Mouse (Mus musculus): ENCODE data around the gene Stn1. TPM values are rescaled to one million over a fixed set of nuclear protein-coding genes. Genes with fewer than 3 reads are reported as not detected.

Gene Stn1
- total and polyA plus RNA-seq, 2 experiments from 2014 or later: 20.1 to 71.6 TPM

DNA sequence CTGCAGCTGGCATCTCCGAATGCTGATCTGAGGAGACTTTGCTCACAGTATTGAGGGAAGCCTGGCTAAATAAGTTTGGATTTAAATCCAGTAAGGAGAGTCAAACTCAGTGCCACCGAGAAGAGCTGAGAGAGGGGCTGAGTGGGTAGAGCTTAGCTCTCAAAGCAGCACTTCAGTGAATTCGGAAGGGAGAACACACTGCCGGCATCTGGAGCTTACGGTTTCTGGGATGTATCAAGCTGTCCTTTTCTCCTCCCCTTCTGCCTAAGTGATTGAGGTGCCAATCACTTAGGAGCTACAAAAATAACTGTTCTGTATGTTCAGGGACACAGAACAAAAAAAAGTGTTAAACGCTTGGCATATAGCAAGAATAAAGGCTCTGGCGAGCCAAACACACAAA, 5.1 kb upstream of the Stn1 start:
- DNase-seq (ENCODE audit: low spot score) (no peak), ATAC-seq (ENCODE audit: insufficient read depth, low read depth) (no peak)
- Histone ChIP-seq H3K4me3 (ENCODE audit: low read depth, low read length) (no peak overlapping the region), H3K36me3 (replicated peaks; ENCODE audit: control insufficient read depth, insufficient read depth, low read length) (no peaks in the 10 kb centered on the region), H3K27ac (ENCODE audit: low read depth) (peak overlapping the region; percentile 66), H3K9me3 (replicated peaks; ENCODE audit: control insufficient read depth, low read length) (no peaks in the 10 kb centered on the region), H3K4me1 (ENCODE audit: control insufficient read depth, insufficient read depth) (peaks cover 17% of the 10 kb centered on the region), H3K27me3 (ENCODE audit: control insufficient read depth, insufficient read depth, low read length) (no peaks in the 10 kb centered on the region), H3K9ac (replicated peaks; ENCODE audit: low read depth, low read length) (peak overlapping the region; percentile 25; the same call in 1 of the 2 replicates), H3K4me2 (ENCODE audit: low read depth, low read length) (no peak overlapping the region)
- 36% methylated on average over 7 of the region's 7 CpGs for WGBS
- TF ChIP-seq EP300 (IDR thresholded peaks at IDR 0.05; ENCODE audit: low read depth): no peak
- TF ChIP-seq CTCF (IDR thresholded peaks at IDR 0.05; ENCODE audit: low read depth): no peak

DNA sequence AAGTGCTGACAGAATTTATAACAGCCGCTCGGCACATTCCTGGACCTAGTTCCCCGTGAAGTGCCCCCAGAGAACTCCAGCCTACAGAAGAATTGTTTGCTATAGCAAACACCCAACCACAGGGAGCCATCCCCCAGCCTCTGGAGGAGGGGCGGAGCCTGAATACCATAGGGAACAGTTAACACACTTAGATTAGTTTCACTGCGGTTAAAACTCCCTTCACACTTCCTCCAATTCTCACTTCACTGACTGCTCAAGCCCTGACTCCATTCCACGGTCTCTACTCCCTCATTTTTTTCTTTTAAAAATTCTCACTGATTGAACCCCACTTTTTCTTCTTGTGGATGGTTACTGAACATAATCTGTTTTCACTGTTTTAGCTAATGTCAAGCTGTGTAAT, 1.5 kb upstream of the Stn1 start:
- Histone ChIP-seq H3K4me3 (ENCODE audit: low read depth, low read length) (no peak overlapping the region), H3K4me1 (ENCODE audit: control insufficient read depth, insufficient read depth) (peaks cover 34% of the 10 kb centered on the region), H3K27ac (ENCODE audit: low read depth) (peak overlapping the region; percentile 99), H3K36me3 (replicated peaks; ENCODE audit: control insufficient read depth, insufficient read depth, low read length) (no peaks in the 10 kb centered on the region), H3K4me2 (ENCODE audit: low read depth, low read length) (peak overlapping the region; percentile 78; the same call in 1 of the 2 replicates), H3K9me3 (replicated peaks; ENCODE audit: control insufficient read depth, low read length) (no peaks in the 10 kb centered on the region), H3K9ac (replicated peaks; ENCODE audit: low read depth, low read length) (0 out of 2 replicates have a peak overlapping the region, but pooled peaks have one; percentile 62), H3K27me3 (ENCODE audit: control insufficient read depth, insufficient read depth, low read length) (no peaks in the 10 kb centered on the region)
- ATAC-seq (ENCODE audit: insufficient read depth, low read depth) (peak; percentile 36; the same call in 1 of the 2 replicates), DNase-seq (ENCODE audit: low spot score) (peak; percentile 75)
- TF ChIP-seq CTCF (IDR thresholded peaks at IDR 0.05; ENCODE audit: low read depth) (no peak), EP300 (IDR thresholded peaks at IDR 0.05; ENCODE audit: low read depth) (no peak)
- 4% methylated on average over 6 of the region's 6 CpGs for WGBS

DNA sequence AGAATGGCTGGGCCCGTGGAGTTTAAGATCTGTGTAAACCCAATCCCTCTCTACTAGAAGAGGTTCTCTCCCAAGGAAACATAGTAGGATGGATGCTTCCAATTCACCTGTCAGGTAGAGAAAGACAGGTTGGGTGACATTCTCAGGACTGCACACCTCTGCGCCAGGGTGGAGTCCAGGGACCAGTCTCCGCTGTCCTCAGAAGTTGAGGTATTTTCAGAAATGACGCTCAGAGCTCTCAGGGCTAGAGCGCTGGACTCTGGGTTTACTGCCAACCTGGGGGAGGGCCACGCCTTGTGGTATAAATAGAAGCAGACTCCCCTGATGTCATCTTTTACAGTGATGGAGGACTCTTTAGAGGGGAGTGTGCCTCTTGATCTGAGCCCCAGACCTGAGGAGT, 572 bp upstream of the Stn1 start:
- H3K9ac ChIP-seq (replicated peaks; ENCODE audit: low read depth, low read length): peak overlapping the region; percentile 62
- H3K4me1 ChIP-seq (ENCODE audit: control insufficient read depth, insufficient read depth): peaks cover 34% of the 10 kb centered on the region
- no peaks in the 10 kb centered on the region for H3K9me3 ChIP-seq (replicated peaks; ENCODE audit: control insufficient read depth, low read length)
- peak overlapping the region; percentile 55 for H3K4me3 ChIP-seq (ENCODE audit: low read depth, low read length)
- DNase-seq (ENCODE audit: low spot score) (peak; percentile 94), ATAC-seq (ENCODE audit: insufficient read depth, low read depth) (peak; percentile 70)
- peaks cover 5% of the 10 kb centered on the region; the same call in 1 of the 2 replicates for H3K36me3 ChIP-seq (replicated peaks; ENCODE audit: control insufficient read depth, insufficient read depth, low read length)
- H3K27me3 ChIP-seq (ENCODE audit: control insufficient read depth, insufficient read depth, low read length): no peaks in the 10 kb centered on the region
- TF ChIP-seq CTCF (IDR thresholded peaks at IDR 0.05; ENCODE audit: low read depth) (no peak), EP300 (IDR thresholded peaks at IDR 0.05; ENCODE audit: low read depth) (no peak)
- H3K27ac ChIP-seq (ENCODE audit: low read depth): peak overlapping the region; percentile 99
- H3K4me2 ChIP-seq (ENCODE audit: low read depth, low read length): peak overlapping the region; percentile 78
- 13% methylated on average over 6 of the region's 6 CpGs for WGBS

DNA sequence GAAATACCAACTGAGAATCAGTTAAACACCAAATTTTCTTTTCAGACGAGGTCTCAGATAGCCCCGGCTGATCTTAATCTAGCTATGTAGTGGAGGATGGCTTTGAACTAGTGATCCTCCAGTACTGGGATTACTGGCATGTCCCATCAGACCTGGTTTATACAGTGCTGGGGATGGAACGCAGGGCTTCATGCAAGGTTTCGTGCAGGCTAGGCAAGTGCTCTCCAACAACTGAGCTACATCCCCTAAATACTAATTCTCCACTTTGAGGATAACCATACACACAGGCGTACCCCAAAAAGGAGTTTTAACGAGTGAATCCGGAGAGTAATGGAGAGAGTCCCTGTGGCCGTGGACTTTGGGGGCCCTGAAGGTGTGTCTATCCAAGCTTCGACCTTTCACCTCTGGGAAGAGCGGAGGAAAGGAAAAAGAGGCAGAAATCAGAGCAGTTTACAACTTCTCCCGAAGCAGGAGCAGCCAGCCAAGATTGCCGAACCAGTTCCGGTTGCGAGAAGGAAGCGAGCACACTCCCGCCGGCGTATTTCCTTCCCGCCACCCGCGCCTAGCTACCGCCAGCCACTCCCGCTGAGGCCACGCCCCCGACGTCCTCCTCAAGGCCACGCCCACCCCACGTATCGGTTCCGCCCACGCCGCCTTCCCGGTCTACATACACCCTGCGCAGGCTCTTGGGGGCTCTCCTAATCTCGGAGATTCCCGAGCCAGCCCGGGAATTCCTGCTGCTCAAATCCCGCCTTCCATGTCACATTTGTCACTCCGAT, 597 bp downstream of the Stn1 start:
- Histone ChIP-seq H3K9ac (replicated peaks; ENCODE audit: low read depth, low read length) (peak overlapping the region; percentile 68), H3K9me3 (replicated peaks; ENCODE audit: control insufficient read depth, low read length) (no peaks in the 10 kb centered on the region), H3K4me3 (ENCODE audit: low read depth, low read length) (peak overlapping the region; percentile 55), H3K4me2 (ENCODE audit: low read depth, low read length) (peak overlapping the region; percentile 78), H3K27me3 (ENCODE audit: control insufficient read depth, insufficient read depth, low read length) (no peaks in the 10 kb centered on the region), H3K27ac (ENCODE audit: low read depth) (peak overlapping the region; percentile 99), H3K4me1 (ENCODE audit: control insufficient read depth, insufficient read depth) (peaks cover 34% of the 10 kb centered on the region), H3K36me3 (replicated peaks; ENCODE audit: control insufficient read depth, insufficient read depth, low read length) (peaks cover 5% of the 10 kb centered on the region; the same call in 1 of the 2 replicates)
- WGBS: 3% methylated on average over 39 of the region's 39 CpGs
- peak; percentile 93 for ATAC-seq (ENCODE audit: insufficient read depth, low read depth)
- peak; percentile 48; the same call in 1 of the 2 replicates for TF ChIP-seq EP300 (IDR thresholded peaks at IDR 0.05; ENCODE audit: low read depth)
- TF ChIP-seq CTCF (IDR thresholded peaks at IDR 0.05; ENCODE audit: low read depth): no peak
- peak; percentile 99 for DNase-seq (ENCODE audit: low spot score)

DNA sequence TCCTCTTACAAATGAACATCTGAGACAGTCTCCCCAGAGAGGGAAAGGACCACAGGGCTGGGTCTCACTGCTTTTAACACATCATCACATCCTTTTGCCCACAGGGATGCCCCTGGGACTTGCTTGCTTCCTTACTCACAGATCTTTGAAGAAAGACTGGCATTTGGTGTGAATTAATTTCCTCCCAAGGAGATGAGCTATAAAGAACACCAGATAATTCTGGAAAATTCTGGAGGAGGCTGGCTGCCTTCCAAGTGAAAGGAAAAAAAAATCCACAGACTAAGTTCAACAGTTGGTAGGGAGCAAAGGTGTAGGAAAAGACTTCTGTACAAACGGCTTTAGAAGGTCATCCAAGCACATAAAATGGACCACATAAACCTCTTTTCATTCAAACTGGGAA, 3.2 kb downstream of the Stn1 start:
- Histone ChIP-seq H3K9ac (replicated peaks; ENCODE audit: low read depth, low read length) (no peak overlapping the region), H3K9me3 (replicated peaks; ENCODE audit: control insufficient read depth, low read length) (no peaks in the 10 kb centered on the region), H3K27ac (ENCODE audit: low read depth) (no peak overlapping the region), H3K4me1 (ENCODE audit: control insufficient read depth, insufficient read depth) (peaks cover 33% of the 10 kb centered on the region), H3K36me3 (replicated peaks; ENCODE audit: control insufficient read depth, insufficient read depth, low read length) (peaks cover 9% of the 10 kb centered on the region; the same call in 1 of the 2 replicates), H3K4me3 (ENCODE audit: low read depth, low read length) (no peak overlapping the region), H3K4me2 (ENCODE audit: low read depth, low read length) (no peak overlapping the region), H3K27me3 (ENCODE audit: control insufficient read depth, insufficient read depth, low read length) (no peaks in the 10 kb centered on the region)
- 55% methylated on average over 1 of the region's 1 CpGs for WGBS
- ATAC-seq (ENCODE audit: insufficient read depth, low read depth) (no peak), DNase-seq (ENCODE audit: low spot score) (no peak)
- no peak for TF ChIP-seq CTCF (IDR thresholded peaks at IDR 0.05; ENCODE audit: low read depth)
- no peak for TF ChIP-seq EP300 (IDR thresholded peaks at IDR 0.05; ENCODE audit: low read depth)
